Mouse (Mus musculus) right cerebral cortex, postnatal 25 days (tissue): ENCODE data around the gene Kcnq1.

Experiments
- DNase-seq: peaks from one replicate; pipeline ENCODE4 v3.0.0; 2022

Kcnq1 gene

GRCm38 (mm10) chr7:143469946-143470345 is 363.8 kb downstream of the Kcnq1 start:
- peak; percentile 74 for DNase-seq

- DNase-seq, result no peak
Observed at GRCm38 (mm10) chr7:143473347-143474101, 367.4 kb downstream of the Kcnq1 start, which contains the start of gene Slc22a18. Gene Slc22a18 (plus strand): TSS chr7:143473736.

- no peak for DNase-seq
Observed at GRCm38 (mm10) chr7:143474811-143475210, 368.6 kb downstream of the Kcnq1 start.

- DNase-seq, result no peak
Observed at GRCm38 (mm10) chr7:143475876-143476275, 369.7 kb downstream of the Kcnq1 start.
